ENCODE assay signal across 9 mouse cellular contexts in genomic region chr14:12821831-12822490, GRCm38 (mm10). TPM values are rescaled to one million over a fixed set of nuclear protein-coding genes. Genes with fewer than 3 reads are reported as not detected.
DNase-seq lines count a peak whose midpoint lies in the region; ATAC-seq and TF ChIP-seq lines count a peak whose summit lies in the region.
"Had no signal": no experiment of that assay in that cellular context is flagged by ENCODE, and none has a peak within 500 bp of the region (broad histone marks: within the 10 kb centered on the region; RNA-seq: fewer than 3 reads in every experiment).

No protein-coding gene starts in this region.

- peak overlapping the region; percentile 75 for H3K4me2 ChIP-seq in lung, embryonic 16.5 days (ENCODE audit: low read depth, low read length)
- 0 out of 2 replicates have a peak overlapping the region, but pooled peaks have one; percentile 9 for H3K4me2 ChIP-seq in liver, embryonic 16.5 days (ENCODE audit: low read depth, low read length)

- 0% methylated on average over 52 of the region's 58 CpGs for WGBS in lung, embryonic 16.5 days
- WGBS in liver, embryonic 16.5 days (ENCODE audit: insufficient replicate concordance): 1% methylated on average over 52 of the region's 58 CpGs

- H3K27ac ChIP-seq in lung, embryonic 16.5 days (ENCODE audit: low read length): no peak overlapping the region
- peak overlapping the region; percentile 99 for H3K27ac ChIP-seq in layer of hippocampus, adult 2 months
- H3K27ac ChIP-seq in liver, embryonic 16.5 days (ENCODE audit: low read length): no peak overlapping the region

- H3K9me3 ChIP-seq in lung, embryonic 16.5 days (ENCODE audit: control insufficient read depth, low read length): no peaks in the 10 kb centered on the region
- H3K9me3 ChIP-seq in liver, embryonic 16.5 days (replicated peaks; ENCODE audit: control insufficient read depth, low read length): no peaks in the 10 kb centered on the region

- ATAC-seq in lung, embryonic 16.5 days (ENCODE audit: low read depth): peak; percentile 47; the same call in 1 of the 2 replicates
- no peak for ATAC-seq in liver, embryonic 16.5 days (ENCODE audit: low read depth)

- intact Hi-C loops in gastrocnemius, postnatal 36 days (cut with DNase I): no loop called here

- no peaks in the 10 kb centered on the region for H3K36me3 ChIP-seq in lung, embryonic 16.5 days (ENCODE audit: control insufficient read depth, insufficient read depth, low read length)
- no peaks in the 10 kb centered on the region for H3K36me3 ChIP-seq in liver, embryonic 16.5 days (ENCODE audit: control insufficient read depth, insufficient read depth)

- H3K9ac ChIP-seq in lung, embryonic 16.5 days (ENCODE audit: low read length): no peak overlapping the region
- H3K9ac ChIP-seq in liver, embryonic 16.5 days (ENCODE audit: low read depth, low read length): no peak overlapping the region

- no peak; the same call in 1 of the 2 replicates for TF ChIP-seq CTCF in layer of hippocampus, adult 2 months (conservative IDR thresholded peaks at IDR 0.05)

- peaks cover 29% of the 10 kb centered on the region for H3K27me3 ChIP-seq in lung, embryonic 16.5 days (ENCODE audit: control insufficient read depth, insufficient read depth, low read depth, low read length)
- peaks cover 28% of the 10 kb centered on the region for H3K27me3 ChIP-seq in liver, embryonic 16.5 days (ENCODE audit: control insufficient read depth, insufficient read depth, low read depth, low read length)

- H3K4me1 ChIP-seq in lung, embryonic 16.5 days (replicated peaks; ENCODE audit: control insufficient read depth, insufficient read depth, low read length): peaks cover 12% of the 10 kb centered on the region
- H3K4me1 ChIP-seq in liver, embryonic 16.5 days (ENCODE audit: control insufficient read depth, low read depth, low read length): no peaks in the 10 kb centered on the region

- no peak for DNase-seq in lung, postnatal 36 days
- peak; percentile 86 for DNase-seq in cerebellum, adult 9-11 months
- peak; percentile 59 to 73 for DNase-seq in frontal cortex, postnatal 10 days (ENCODE audit: low spot score in 2 of 2)
- DNase-seq in layer of hippocampus, adult 2 months (ENCODE audit: low spot score in 2 of 2): peak; percentile 54 to 62
- peak; percentile 67 for DNase-seq in right cerebral cortex, postnatal 4 days
- no peak for DNase-seq in gastrocnemius, postnatal 36 days

- H3K4me3 ChIP-seq in lung, embryonic 16.5 days (ENCODE audit: low read length): peak overlapping the region; percentile 46
- peak overlapping the region; percentile 92 for H3K4me3 ChIP-seq in layer of hippocampus, adult 2 months
- H3K4me3 ChIP-seq in liver, embryonic 16.5 days (ENCODE audit: low read depth, low read length): peak overlapping the region; percentile 8

RNA-seq across cellular contexts. Expression of gene Cadps, which starts 0.9 kb away (rescaled TPM):
- 0.41 and 0.57 TPM in 2 replicates for polyA plus RNA-seq in lung, embryonic 16.5 days (2015; fragmentation: Nextera tagmentation; extraction: Ambion mirVana)
- total RNA-seq in layer of hippocampus, adult 2 months (2021): 100 to 1,000 TPM; 232 to 234 TPM
- polyA plus RNA-seq in liver, embryonic 16.5 days (2015; fragmentation: Nextera tagmentation; extraction: Ambion mirVana): not detected in 2 replicates
- total RNA-seq in gastrocnemius, postnatal 36 days (2021): not detected
- total RNA-seq: neutrophil, adult 5-6 weeks had no signal

Comparison
In these comparisons a context has a peak if more than half of its experiments do, and no peak if none do; other contexts are left out.
1. H3K4me3 ChIP-seq: peak in every context shown above with its lines; median percentile 92 in layer of hippocampus, adult 2 months; 46 in lung, embryonic 16.5 days; 8 in liver, embryonic 16.5 days.
2. DNase-seq: peak in cerebellum, adult 9-11 months (single experiment), frontal cortex, postnatal 10 days (2 of 2), layer of hippocampus, adult 2 months (2 of 2) and right cerebral cortex, postnatal 4 days (single experiment); none in lung, postnatal 36 days (single experiment) and gastrocnemius, postnatal 36 days (0 of 2).
3. RNA of gene Cadps, which starts 0.9 kb away (total RNA-seq): 232 to 234 TPM in layer of hippocampus, adult 2 months; not detected in gastrocnemius, postnatal 36 days; every median in the first group is over 100 times any median in the second.